Mouse (Mus musculus): ENCODE measurements around the gene Cct8.
"Not testable (repeated sequence)": the region's sequence is repeated elsewhere in the genome, so short reads cannot be mapped to it uniquely, and the experiment has no call there.

Cct8 gene

GRCm38 (mm10) chr16:87495716-87496447 is at the start of gene Cct8:
TSS of gene Cct8 (minus strand) at chr16:87495873.
- in situ Hi-C loops (cut with MboI): no loop called here

- in situ Hi-C loops (cut with MboI): no loop called here
These were observed 33.1 kb upstream of the Cct8 start for GRCm38 (mm10) chr16:87528755-87529154.

DNA sequence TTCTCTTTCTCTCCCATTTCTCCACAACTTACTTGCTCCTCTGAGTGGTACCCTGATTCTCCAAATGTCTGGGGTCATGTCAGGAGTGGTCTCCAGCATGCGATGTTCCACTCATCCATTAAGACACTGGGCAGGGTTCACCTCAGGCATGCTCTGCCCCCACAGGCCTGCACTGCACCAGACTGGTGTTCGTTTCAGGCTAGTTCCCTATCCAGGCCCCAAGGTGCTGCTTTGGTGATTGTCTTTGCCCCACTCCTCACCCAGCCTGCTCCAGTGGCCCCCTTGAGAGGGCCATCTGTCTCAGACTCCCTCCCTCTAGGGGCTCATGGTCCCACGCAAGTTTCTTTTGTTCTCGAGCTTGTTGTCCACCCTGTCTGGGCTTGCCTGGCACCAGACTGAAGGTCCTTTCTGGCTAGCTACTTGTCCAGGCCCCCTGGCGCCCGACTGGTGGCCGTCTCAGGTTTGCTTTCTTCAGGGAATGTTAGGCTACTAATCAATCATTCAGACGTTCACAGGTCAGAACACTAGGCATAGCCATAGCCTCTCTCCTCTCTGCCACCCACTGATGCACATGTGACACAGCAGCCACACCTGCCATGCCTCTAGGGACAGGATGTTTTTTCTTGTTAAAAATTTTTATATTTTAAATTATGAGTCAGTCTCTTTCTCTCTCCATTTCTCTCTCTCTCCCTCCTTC is 32.0 kb upstream of the Cct8 start:
- in situ Hi-C loops (cut with MboI): no loop called here

DNA sequence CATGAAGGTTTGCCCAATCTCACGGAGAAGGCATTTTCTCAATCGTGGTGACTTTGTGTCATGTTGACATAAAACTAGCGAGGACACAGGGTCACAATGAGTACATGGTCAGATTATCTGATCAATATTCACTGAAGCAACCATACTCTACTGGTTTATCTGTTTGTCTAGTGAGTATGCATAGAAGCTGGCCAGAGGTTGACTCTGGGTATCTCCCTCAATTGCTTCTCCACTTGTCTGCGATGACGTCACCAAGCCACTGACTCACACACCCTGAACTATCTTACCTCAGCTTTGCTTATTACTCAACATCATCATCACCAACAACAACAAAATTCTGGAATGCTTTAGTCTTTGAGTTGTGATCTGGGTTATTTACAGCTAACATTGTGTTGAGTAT is 28.6 kb upstream of the Cct8 start:
- in situ Hi-C loops (cut with MboI): no loop called here

GRCm38 (mm10) chr16:87512331-87512730 is 16.7 kb upstream of the Cct8 start:
- in situ Hi-C loops (cut with MboI): no loop called here

DNA sequence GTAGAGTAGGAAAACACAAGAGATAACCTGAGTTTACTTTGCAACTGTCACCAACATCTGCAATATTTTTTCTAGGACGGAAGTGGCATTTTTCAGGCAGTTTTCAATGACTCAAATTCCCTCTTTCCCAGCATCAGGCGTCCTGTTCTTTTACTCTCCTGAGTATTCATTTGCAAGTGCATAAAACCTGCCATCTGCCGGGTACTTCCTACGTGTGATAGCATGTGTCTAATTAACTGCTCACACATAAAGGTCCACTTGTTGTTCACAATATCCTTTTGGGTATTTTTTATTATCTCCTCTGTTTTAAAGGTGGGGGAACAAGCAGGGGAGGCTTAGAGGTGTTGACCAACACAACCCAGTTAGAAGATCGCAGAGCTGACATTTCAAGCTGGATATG is 16.0 kb upstream of the Cct8 start:
- in situ Hi-C loops (cut with MboI): no loop called here

DNA sequence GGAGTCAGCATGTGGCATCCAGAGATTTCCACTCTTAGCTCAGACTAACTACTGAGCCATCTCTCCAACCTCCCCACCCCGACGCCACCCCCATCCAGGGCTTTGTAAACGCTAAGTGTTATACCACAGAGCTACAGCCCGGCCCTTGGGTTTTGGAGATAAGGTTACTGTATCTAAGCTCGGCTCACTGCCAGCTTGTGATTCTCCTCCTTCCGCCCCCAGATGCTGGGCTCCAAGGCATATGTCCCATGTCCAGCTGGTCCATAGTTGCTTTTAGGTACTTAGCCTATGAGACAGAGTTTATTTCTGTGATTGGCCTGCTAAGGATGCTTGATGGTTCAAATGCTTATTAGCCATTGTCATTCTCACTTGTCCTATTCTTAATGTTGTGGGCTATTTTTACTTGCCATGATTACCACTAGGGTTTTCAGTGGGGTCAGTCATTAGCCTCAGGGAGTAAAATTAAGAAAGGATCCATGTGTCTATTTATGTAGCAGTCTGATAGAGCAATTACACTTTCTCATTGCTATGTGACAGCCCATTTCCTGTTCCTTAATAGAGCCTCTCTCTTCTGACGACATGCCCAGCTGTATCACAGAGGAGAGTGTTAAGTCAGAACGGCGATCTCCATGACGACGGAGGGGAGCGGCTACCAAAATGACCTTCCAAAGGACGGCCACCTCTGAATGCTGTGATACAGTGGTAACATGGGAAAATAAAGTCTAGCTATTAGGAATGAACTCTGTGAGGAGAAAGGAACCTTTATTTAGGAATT is 5.8 kb upstream of the Cct8 start:
- in situ Hi-C loops (cut with MboI): loop anchor here (10.0 kb wide), 1 partner anchor 243 kb away; no protein-coding TSS in a partner anchor

DNA sequence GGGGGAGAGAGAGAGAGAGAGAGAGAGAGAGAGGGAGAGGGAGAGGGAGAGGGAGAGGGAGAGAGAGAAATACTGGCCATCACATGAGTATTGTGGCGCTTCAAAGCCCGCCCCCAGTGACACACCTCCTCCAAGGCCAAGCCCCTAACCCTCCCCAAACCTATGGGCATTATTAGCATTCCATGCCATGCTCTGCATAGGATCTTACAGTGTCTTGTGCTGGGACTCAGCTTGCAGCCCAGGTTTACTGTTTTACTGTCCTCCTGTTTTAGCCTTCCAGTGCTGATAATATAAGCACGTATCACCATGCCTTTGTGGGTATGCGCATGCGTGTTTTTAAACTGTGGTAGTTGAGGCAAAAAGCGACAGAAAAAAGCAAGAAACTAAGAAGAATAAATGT is 3.9 kb upstream of the Cct8 start:
- in situ Hi-C loops (cut with MboI): no loop called here

- in situ Hi-C loops (cut with MboI): no loop called here
These were observed 1.5 kb upstream of the Cct8 start for GRCm38 (mm10) chr16:87497171-87497570.

GRCm38 (mm10) chr16:87496728-87497127 is 1.1 kb upstream of the Cct8 start:
- in situ Hi-C loops (cut with MboI): no loop called here

GRCm38 (mm10) chr16:87494955-87495655 is 568 bp downstream of the Cct8 start:
- in situ Hi-C loops (cut with MboI): no loop called here

DNA sequence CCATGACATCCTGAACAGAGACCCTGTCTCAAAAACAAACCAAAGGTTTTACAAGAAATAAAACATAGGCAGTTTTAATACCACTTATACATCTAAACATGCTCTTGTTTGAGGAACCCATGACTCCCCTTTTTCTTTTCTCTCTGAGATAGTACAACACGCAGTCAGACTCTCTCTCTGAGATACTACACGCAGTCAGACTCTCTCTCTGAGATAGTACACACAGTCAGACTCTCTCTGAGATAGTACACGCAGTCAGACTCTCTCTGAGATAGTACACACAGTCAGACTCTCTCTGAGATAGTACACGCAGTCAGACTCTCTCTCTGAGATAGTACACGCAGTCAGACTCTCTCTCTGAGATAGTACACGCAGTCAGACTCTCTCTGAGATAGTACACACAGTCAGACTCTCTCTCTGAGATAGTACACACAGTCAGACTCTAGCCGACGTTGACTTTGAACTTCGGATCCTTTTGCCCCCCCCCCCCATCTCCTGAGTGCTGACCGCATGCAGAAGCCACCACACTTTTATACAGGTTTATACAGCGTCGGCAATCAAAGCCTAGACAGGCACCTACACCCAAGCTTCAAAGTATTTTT is 3.4 kb downstream of the Cct8 start:
- in situ Hi-C loops (cut with MboI): not testable (repeated sequence)

GRCm38 (mm10) chr16:87488605-87489004 is 7.1 kb downstream of the Cct8 start:
- in situ Hi-C loops (cut with MboI): no loop called here

DNA sequence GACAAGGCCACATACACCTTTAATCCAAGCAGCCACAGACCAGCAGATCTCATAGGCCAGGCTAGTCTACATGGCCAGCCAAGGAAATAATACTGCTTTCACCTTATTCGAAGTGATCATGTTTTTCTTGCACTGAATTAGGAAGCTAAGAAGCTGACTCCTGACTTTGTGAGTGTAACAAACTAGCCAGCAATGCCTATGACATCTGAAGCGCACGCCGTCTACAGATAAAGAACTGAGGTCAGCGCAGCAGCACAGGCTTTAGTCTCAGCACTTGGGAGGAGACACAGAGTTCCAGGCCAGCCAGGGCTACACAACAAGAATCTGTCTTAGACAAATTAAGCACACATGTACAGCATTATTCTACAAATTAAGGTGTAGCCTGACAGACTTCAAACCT is 8.9 kb downstream of the Cct8 start:
- in situ Hi-C loops (cut with MboI): no loop called here

- in situ Hi-C loops (cut with MboI): no loop called here
These were observed 11.3 kb downstream of the Cct8 start for GRCm38 (mm10) chr16:87484367-87484766.

- in situ Hi-C loops (cut with MboI): no loop called here
These were observed 25.1 kb downstream of the Cct8 start for GRCm38 (mm10) chr16:87470579-87470978.

DNA sequence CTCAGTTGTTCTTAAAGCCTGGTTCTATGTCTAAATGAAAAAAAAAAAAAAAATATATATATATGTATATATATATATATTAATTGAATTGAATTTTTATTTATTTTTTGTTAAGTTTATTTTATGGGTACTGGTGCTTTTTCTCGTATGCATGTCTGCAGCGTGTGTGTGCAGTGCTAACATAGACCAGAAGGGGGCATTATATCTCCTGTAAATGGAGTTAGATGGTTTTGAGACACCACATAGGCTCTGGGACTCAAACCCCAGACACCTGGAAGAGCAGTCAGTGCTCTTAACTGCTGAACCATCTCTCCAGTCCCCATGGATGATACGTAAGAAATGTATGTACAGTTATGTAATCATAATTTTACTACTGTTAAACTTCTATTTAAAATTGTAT is 36.9 kb downstream of the Cct8 start:
- in situ Hi-C loops (cut with MboI): no loop called here

DNA sequence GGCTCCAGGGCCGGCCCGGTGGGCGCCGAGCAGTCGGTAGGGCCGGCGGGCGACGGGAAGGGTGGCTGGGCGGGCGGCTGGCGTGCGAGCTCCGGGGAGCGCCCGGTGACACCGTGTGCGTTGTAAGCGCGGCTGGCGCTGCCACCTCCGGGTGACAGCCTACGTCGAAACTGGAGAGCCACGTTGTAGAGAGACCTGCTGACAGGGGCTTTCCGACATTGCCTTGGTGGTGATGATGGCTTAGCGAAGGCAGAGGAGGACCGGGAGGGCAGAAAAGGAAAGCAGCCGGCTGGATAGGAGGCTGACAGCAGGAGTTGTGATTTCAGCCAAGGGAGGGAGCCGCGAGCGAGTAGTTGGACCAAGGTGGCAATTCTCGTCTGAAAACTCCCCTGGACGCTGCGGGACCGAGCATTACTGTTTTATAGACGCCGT is 40.5 kb downstream of the Cct8 start:
- in situ Hi-C loops (cut with MboI): no loop called here

DNA sequence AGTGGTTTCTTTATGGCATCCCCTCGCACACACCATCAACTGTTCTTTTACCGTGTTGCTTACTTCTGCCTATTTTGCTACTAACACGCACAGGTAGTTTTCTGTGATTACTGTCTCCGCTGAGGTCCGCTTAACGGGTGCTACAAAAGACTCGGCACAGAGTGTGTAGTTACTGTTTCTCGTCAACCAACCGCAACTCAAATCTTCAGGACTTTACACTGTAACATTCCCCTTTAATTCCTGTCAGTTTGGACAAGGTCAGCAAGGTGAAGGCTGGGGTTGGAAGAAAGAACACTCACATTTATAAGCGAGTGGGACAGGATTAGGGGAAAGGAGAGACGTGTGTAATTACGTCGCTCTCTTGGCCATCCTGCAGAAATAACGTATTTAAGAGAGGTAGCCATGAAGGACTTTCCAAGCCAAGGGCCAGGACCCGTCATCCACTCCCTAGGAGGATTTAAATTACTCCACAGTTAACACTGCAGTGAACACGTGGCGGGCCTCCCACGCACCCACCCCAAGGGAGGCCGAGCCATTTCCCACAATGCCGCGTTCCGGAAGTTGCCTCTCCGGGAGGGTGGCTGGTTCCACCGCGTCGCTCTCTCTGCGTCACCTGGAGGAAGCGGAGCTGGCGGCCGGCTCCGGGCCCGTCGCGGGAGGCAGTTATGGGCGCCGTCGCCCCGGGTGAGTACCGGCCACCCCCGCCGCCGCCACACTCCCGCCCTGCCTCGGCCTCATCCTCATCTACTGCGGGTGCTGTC is 41.1 kb downstream of the Cct8 start, which contains the start of gene Usp16:
Gene Usp16 (plus strand): TSS at position 285 of the 761 bp plus-strand sequence.
- in situ Hi-C loops (cut with MboI): no loop called here

- in situ Hi-C loops (cut with MboI): no loop called here
These were observed 42.4 kb downstream of the Cct8 start for GRCm38 (mm10) chr16:87453226-87453625.

DNA sequence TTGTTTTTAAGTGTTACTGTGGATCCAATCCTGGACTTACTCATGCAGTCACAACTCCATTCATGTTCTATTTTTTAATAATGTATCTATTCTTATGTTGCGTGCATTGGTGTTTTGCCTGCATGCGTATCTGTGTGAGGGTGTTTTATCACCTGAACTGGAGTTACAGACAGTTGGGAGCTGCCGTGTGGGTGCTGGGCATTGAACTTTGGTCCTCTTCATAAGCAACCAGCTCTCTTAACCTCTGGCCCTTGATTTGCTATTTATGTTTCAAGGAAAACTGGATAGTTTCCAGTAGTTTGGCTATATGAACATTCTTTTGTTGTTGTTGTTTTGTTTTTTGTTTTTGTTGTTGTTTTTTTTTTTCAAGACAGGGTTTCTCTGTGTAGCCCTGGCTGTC is 50.1 kb downstream of the Cct8 start:
- in situ Hi-C loops (cut with MboI): no loop called here

Data from mature B cell (primary cell).